Mouse (Mus musculus) megakaryocyte, embryonic 14.5 days (primary cell): ENCODE results near the gene Pax6.

Source experiments
- FLI1 ChIP-seq: IDR thresholded peaks from 2 replicates; pipeline ENCODE4 v1.6.1; 2012; ENCODE audit warnings: low read length, inconsistent platforms, mixed read lengths
- GATA1 ChIP-seq: IDR thresholded peaks from 3 replicates; pipeline ENCODE4 v1.6.1; 2012; ENCODE audit warnings: mixed read lengths, low read length, inconsistent platforms, borderline replicate concordance

- no peak for TF ChIP-seq GATA1
- no peak for TF ChIP-seq FLI1
Observed at GRCm38 (mm10) chr2:105674875-105675729, 6.4 kb downstream of the Pax6 start.
